Mouse (Mus musculus) forebrain, embryonic 11.5 days (tissue): ENCODE data around the gene Gm1673. TPM values are rescaled to one million over a fixed set of nuclear protein-coding genes. Genes with fewer than 3 reads are reported as not detected.

Experiments used
- ATAC-seq: fragments of 200-750 bp; cut with Nextera tagmentation; replicated peaks from 2 replicates; pipeline ENCODE4 v1.8.0; 2017; ENCODE audit warnings: moderate TSS enrichment; ENCODE audit not compliant: low FRiP score
- DNase-seq: peaks from one replicate; pipeline ENCODE4 v3.0.0-alpha.2; 2017; ENCODE audit warnings: low spot score
- H3K27ac ChIP-seq: fragments of 300-500 bp; sonication (generic); 2 replicates; pipeline ENCODE4 v1.5.1; 2014; ENCODE audit warnings: low read depth, low read length
- H3K27me3 ChIP-seq: fragments of 300-500 bp; sonication (generic); 2 replicates; pipeline ENCODE4 v1.6.1; 2014; ENCODE audit warnings: mild to moderate bottlenecking, low read length, mixed read lengths; ENCODE audit not compliant: control insufficient read depth, insufficient read depth
- H3K36me3 ChIP-seq: fragments of 300-500 bp; sonication (generic); 2 replicates; pipeline ENCODE4 v1.6.1; 2014; ENCODE audit warnings: mild to moderate bottlenecking, low read length, moderate library complexity, mixed read lengths; ENCODE audit not compliant: control insufficient read depth, insufficient read depth
- H3K4me1 ChIP-seq: fragments of 300-500 bp; sonication (generic); replicated peaks from 2 replicates; pipeline ENCODE4 v1.6.1; 2014; ENCODE audit warnings: low read length, mixed read lengths; ENCODE audit not compliant: control insufficient read depth, insufficient read depth
- H3K4me2 ChIP-seq: fragments of 300-500 bp; sonication (generic); 2 replicates; pipeline ENCODE4 v1.6.1; 2014; ENCODE audit warnings: low read depth, mild to moderate bottlenecking, low read length, moderate library complexity, mixed read lengths; ENCODE audit not compliant: severe bottlenecking
- H3K4me3 ChIP-seq: fragments of 300-500 bp; sonication (generic); 2 replicates; pipeline ENCODE4 v1.5.1; 2014; ENCODE audit warnings: low read depth, low read length
- H3K9ac ChIP-seq: fragments of 300-500 bp; sonication (generic); 2 replicates; pipeline ENCODE4 v1.6.1; 2014; ENCODE audit warnings: low read length
- H3K9me3 ChIP-seq: fragments of 300-500 bp; sonication (generic); 2 replicates; pipeline ENCODE4 v1.6.1; 2016; ENCODE audit warnings: low read length, mixed read lengths; ENCODE audit not compliant: control insufficient read depth
- WGBS: fragments of 180-500 bp; shearing (Covaris S2); extraction: QIAGEN DNeasy Blood & Tissue Kit; methylation state at CpG from one replicate; pipeline ENCODE4 v1.1.7; 2014; 5-methylcytosine and 5-hydroxymethylcytosine counted together
- polyA plus RNA-seq: library from polyadenylated mRNA; unstranded; fragments of >200 nt; fragmentation: Nextera tagmentation; extraction: Ambion mirVana; gene quantifications from 2 replicates; pipeline ENCODE4 v1.2.1, GENCODE M21; 2014

The Gm1673 gene
- polyA plus RNA-seq, 1 experiment from 2014 or later = 228 TPM

GRCm38 (mm10) chr5:34000809-34001208, 17.6 kb downstream of the Gm1673 start:
- Histone ChIP-seq H3K4me2 (no peak overlapping the region), H3K36me3 (peaks cover 3% of the 10 kb centered on the region), H3K27ac (no peak overlapping the region), H3K27me3 (peaks cover 5% of the 10 kb centered on the region), H3K9ac (no peak overlapping the region), H3K9me3 (no peaks in the 10 kb centered on the region), H3K4me3 (no peak overlapping the region), H3K4me1 (peaks cover 8% of the 10 kb centered on the region; the same call in 1 of the 2 replicates)
- DNase-seq (no peak), ATAC-seq (no peak)
- WGBS = 95% methylated on average over 25 of the region's 25 CpGs

- Histone ChIP-seq H3K4me3 (no peak overlapping the region), H3K27ac (no peak overlapping the region), H3K27me3 (peaks cover 5% of the 10 kb centered on the region; the same call in 1 of the 2 replicates), H3K9me3 (no peaks in the 10 kb centered on the region), H3K9ac (no peak overlapping the region), H3K4me2 (no peak overlapping the region), H3K36me3 (peaks cover 3% of the 10 kb centered on the region), H3K4me1 (peaks cover 8% of the 10 kb centered on the region; the same call in 1 of the 2 replicates)
- WGBS = 100% methylated on average over 1 of the region's 1 CpGs
- ATAC-seq = no peak
- DNase-seq = no peak
These were observed 18.2 kb downstream of the Gm1673 start for GRCm38 (mm10) chr5:34001401-34001800.

DNA sequence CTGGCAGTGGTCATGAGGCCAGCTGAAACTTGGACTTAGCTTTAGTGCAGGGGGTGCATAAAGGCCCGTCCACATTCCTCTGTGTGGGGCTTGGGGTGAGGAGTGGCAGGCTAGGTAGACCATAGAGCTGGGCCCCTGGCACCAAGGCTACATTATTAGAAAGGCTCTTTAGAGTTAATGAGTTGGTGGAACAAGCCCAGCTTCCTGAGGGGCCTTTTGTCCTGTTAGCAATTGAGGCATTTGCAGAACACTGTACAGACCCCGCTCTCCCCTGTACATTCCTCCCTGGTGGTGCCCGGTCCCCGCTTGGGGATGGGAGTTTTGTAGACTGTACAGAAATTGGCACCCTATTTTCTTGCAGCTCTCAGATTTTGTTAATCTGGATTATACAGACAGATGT, 19.4 kb downstream of the Gm1673 start:
- 86% methylated on average over 4 of the region's 4 CpGs for WGBS
- no peak overlapping the region for H3K27ac ChIP-seq
- ATAC-seq (no peak), DNase-seq (no peak)
- H3K9me3 ChIP-seq = no peaks in the 10 kb centered on the region
- peaks cover 5% of the 10 kb centered on the region; the same call in 1 of the 2 replicates for H3K4me1 ChIP-seq
- peaks cover 3% of the 10 kb centered on the region for H3K36me3 ChIP-seq
- peaks cover 4% of the 10 kb centered on the region; the same call in 1 of the 2 replicates for H3K27me3 ChIP-seq
- no peak overlapping the region for H3K9ac ChIP-seq
- H3K4me2 ChIP-seq = no peak overlapping the region
- no peak overlapping the region for H3K4me3 ChIP-seq

GRCm38 (mm10) chr5:34004618-34005017, 21.4 kb downstream of the Gm1673 start:
- Histone ChIP-seq H3K4me3 (no peak overlapping the region), H3K27ac (no peak overlapping the region), H3K9ac (no peak overlapping the region), H3K9me3 (no peaks in the 10 kb centered on the region), H3K27me3 (no peaks in the 10 kb centered on the region), H3K4me2 (no peak overlapping the region), H3K4me1 (no peaks in the 10 kb centered on the region; the same call in 1 of the 2 replicates), H3K36me3 (peaks cover 3% of the 10 kb centered on the region)
- ATAC-seq (no peak), DNase-seq (no peak)
- 86% methylated on average over 5 of the region's 5 CpGs for WGBS

DNA sequence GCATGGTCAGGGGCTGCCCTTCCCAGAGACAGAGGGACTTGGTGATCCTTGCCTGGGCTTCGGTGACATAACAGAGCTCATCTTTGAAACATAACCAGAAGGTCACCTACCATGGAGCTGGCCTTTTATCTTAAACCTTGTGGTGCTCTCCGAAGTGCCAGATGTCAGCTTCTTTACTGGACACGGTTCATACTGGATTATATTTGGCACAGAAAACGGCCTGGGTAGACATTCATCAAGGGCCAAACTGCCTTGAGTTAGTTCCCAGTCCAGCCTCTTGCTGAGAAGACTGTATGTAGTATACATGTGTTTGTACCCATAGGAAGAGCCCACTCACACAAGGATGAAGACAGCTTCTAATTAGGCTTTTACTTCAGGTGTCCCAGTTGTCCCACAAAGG, 23.6 kb downstream of the Gm1673 start:
- no peaks in the 10 kb centered on the region for H3K27me3 ChIP-seq
- H3K9ac ChIP-seq = no peak overlapping the region
- H3K4me2 ChIP-seq = no peak overlapping the region
- DNase-seq (no peak), ATAC-seq (no peak)
- H3K36me3 ChIP-seq = no peaks in the 10 kb centered on the region; the same call in 1 of the 2 replicates
- H3K9me3 ChIP-seq = no peaks in the 10 kb centered on the region
- H3K4me1 ChIP-seq = no peaks in the 10 kb centered on the region
- WGBS = 86% methylated on average over 4 of the region's 4 CpGs
- no peak overlapping the region for H3K4me3 ChIP-seq
- no peak overlapping the region for H3K27ac ChIP-seq

- 89% methylated on average over 4 of the region's 4 CpGs for WGBS
These were observed 24.2 kb downstream of the Gm1673 start for GRCm38 (mm10) chr5:34007392-34007941.

DNA sequence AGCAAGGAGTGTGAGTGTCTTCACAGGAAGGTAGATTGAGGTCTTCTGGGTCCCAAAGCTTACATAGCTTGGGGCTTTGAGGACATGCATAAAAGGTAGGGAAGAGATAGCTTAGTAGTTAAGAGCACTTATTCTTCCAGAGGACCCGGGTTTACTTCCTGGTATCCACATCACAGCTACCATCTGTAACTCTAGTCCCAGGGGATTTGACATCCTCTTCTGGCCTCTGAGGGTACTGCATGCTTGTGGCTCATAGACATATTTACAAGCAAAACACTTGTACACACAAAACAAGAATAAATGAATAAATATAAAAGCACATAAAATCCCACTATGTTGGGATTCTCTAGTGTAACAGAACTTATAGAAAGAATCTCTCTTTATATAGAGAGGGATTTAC, 31.4 kb downstream of the Gm1673 start:
- no peak for ATAC-seq
- H3K27me3 ChIP-seq = no peaks in the 10 kb centered on the region
- no peaks in the 10 kb centered on the region for H3K9me3 ChIP-seq
- no peak overlapping the region for H3K4me2 ChIP-seq
- DNase-seq = no peak
- no peaks in the 10 kb centered on the region for H3K36me3 ChIP-seq
- no peaks in the 10 kb centered on the region for H3K4me1 ChIP-seq
- no peak overlapping the region for H3K4me3 ChIP-seq
- no peak overlapping the region for H3K9ac ChIP-seq
- no peak overlapping the region for H3K27ac ChIP-seq
- 74% methylated on average over 1 of the region's 1 CpGs for WGBS

More at GRCm38 (mm10) chr5:34007392-34007941, 24.2 kb downstream of the Gm1673 start:
- DNase-seq (no peak), ATAC-seq (no peak)
- no peak overlapping the region for H3K9ac ChIP-seq
- H3K27ac ChIP-seq = no peak overlapping the region
- no peaks in the 10 kb centered on the region for H3K36me3 ChIP-seq
- no peak overlapping the region for H3K4me2 ChIP-seq
- H3K27me3 ChIP-seq = no peaks in the 10 kb centered on the region
- no peaks in the 10 kb centered on the region for H3K4me1 ChIP-seq
- no peak overlapping the region for H3K4me3 ChIP-seq
- no peaks in the 10 kb centered on the region for H3K9me3 ChIP-seq

DNA sequence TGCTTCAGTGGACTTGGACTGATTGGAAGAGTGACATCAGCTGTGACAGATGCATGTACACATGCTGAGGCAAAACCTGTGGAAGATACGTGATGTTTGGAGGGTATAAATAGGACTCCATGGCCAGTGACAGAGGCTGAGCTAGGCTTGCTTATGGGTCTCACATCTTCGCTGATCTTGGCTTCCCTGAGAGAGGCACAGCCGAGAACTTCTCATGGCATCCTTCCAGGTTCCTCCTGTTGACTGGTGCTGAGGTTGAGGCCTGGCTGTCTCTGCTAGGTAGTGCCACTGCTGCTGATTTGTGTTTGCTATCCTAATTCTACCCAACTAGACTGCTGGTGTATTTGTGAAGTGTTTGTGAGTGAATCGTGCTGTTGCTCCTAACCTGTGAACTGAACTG, 35.7 kb downstream of the Gm1673 start:
- H3K36me3 ChIP-seq = no peaks in the 10 kb centered on the region
- H3K4me3 ChIP-seq = no peak overlapping the region
- H3K4me2 ChIP-seq = no peak overlapping the region
- H3K27me3 ChIP-seq = no peaks in the 10 kb centered on the region
- no peak overlapping the region for H3K27ac ChIP-seq
- H3K4me1 ChIP-seq = no peaks in the 10 kb centered on the region
- H3K9me3 ChIP-seq = no peaks in the 10 kb centered on the region
- WGBS = 86% methylated on average over 4 of the region's 4 CpGs
- H3K9ac ChIP-seq = no peak overlapping the region
- ATAC-seq (no peak), DNase-seq (no peak)

- Histone ChIP-seq H3K27me3 (no peaks in the 10 kb centered on the region), H3K4me3 (no peak overlapping the region), H3K4me2 (no peak overlapping the region), H3K27ac (no peak overlapping the region), H3K36me3 (no peaks in the 10 kb centered on the region), H3K4me1 (no peaks in the 10 kb centered on the region), H3K9me3 (no peaks in the 10 kb centered on the region), H3K9ac (no peak overlapping the region)
- DNase-seq (no peak), ATAC-seq (no peak)
- 70% methylated on average over 4 of the region's 4 CpGs for WGBS
These were observed 46.9 kb downstream of the Gm1673 start for GRCm38 (mm10) chr5:34030101-34030500.
